Mouse (Mus musculus): Measurements from ENCODE around the gene Ankrd61.

Gene Ankrd61

GRCm38 (mm10) chr5:143897635-143898330 lies at the start of gene Ankrd61:
TSS of gene Ankrd61 (minus strand) at chr5:143897685.
- DNase-seq: no peak

- no peak for DNase-seq
Observed at GRCm38 (mm10) chr5:143943231-143944125, 46.0 kb upstream of the Ankrd61 start.

GRCm38 (mm10) chr5:143941588-143941987 lies 44.1 kb upstream of the Ankrd61 start:
- no peak for DNase-seq

GRCm38 (mm10) chr5:143936156-143936555 lies 38.7 kb upstream of the Ankrd61 start:
- no peak for DNase-seq

GRCm38 (mm10) chr5:143933875-143934274 lies 36.4 kb upstream of the Ankrd61 start:
- DNase-seq: no peak

GRCm38 (mm10) chr5:143933414-143933813 lies 35.9 kb upstream of the Ankrd61 start:
- DNase-seq: no peak

- DNase-seq: no peak
Observed at GRCm38 (mm10) chr5:143932831-143933230, 35.3 kb upstream of the Ankrd61 start, which contains the start of gene Rsph10b. TSS of gene Rsph10b (plus strand) at chr5:143933035.

- no peak for DNase-seq
Observed at GRCm38 (mm10) chr5:143931863-143932580, 34.5 kb upstream of the Ankrd61 start.

GRCm38 (mm10) chr5:143930656-143931055 lies 33.2 kb upstream of the Ankrd61 start:
- DNase-seq: no peak

- no peak for DNase-seq
Observed at GRCm38 (mm10) chr5:143929291-143929690, 31.8 kb upstream of the Ankrd61 start.

- DNase-seq: no peak
Observed at GRCm38 (mm10) chr5:143927875-143928274, 30.4 kb upstream of the Ankrd61 start, which contains the start of gene Gm42421. TSS of gene Gm42421 (plus strand) at chr5:143928175.

- no peak for DNase-seq
Observed at GRCm38 (mm10) chr5:143924781-143925452, 27.4 kb upstream of the Ankrd61 start.

GRCm38 (mm10) chr5:143918120-143918519 lies 20.6 kb upstream of the Ankrd61 start:
- no peak for DNase-seq

- no peak for DNase-seq
Observed at GRCm38 (mm10) chr5:143917418-143917817, 19.9 kb upstream of the Ankrd61 start.

- no peak for DNase-seq
Observed at GRCm38 (mm10) chr5:143916221-143916620, 18.7 kb upstream of the Ankrd61 start.

- peak; percentile 95 for DNase-seq
Observed at GRCm38 (mm10) chr5:143909417-143910400, 12.2 kb upstream of the Ankrd61 start, which contains the start of the genes Aimp2 and Pms2. TSS of gene Aimp2 (minus strand) at chr5:143909847. TSS of gene Pms2 (plus strand) at chr5:143909964.

- no peak for DNase-seq
Observed at GRCm38 (mm10) chr5:143908926-143909325, 11.4 kb upstream of the Ankrd61 start.

- DNase-seq: no peak
Observed at GRCm38 (mm10) chr5:143906429-143906828, 8.9 kb upstream of the Ankrd61 start.

- DNase-seq: no peak
Observed at GRCm38 (mm10) chr5:143903813-143904212, 6.3 kb upstream of the Ankrd61 start.

- no peak for DNase-seq
Observed at GRCm38 (mm10) chr5:143902111-143902510, 4.6 kb upstream of the Ankrd61 start.

- no peak for DNase-seq
Observed at GRCm38 (mm10) chr5:143893396-143893795, 4.1 kb downstream of the Ankrd61 start.

All from cerebellum, adult 8-10 months (tissue).